Mouse (Mus musculus): ENCODE measurements at regions not wholly inside any gene's neighbourhood (a gene's known extent, or its start where the extent isn't known, plus 50 kb on each side); places are given as distances from the start of the nearest gene placed in this dataset.

GRCm38 (mm10) chr12:13150751-13151150 lies 98.3 kb downstream of the Ddx1 start:
- Histone ChIP-seq H3K79me2 (ENCODE audit: control insufficient read depth, insufficient read depth) (no peaks in the 10 kb centered on the region), H3ac (ENCODE audit: control insufficient read depth, insufficient read length) (no peak overlapping the region), H3K36me3 (ENCODE audit: control insufficient read depth, insufficient read depth) (no peaks in the 10 kb centered on the region), H3K4me2 (ENCODE audit: low read depth) (no peak overlapping the region), H3K4me3 (no peak overlapping the region), H3K27me3 (ENCODE audit: control insufficient read depth, insufficient read depth, insufficient read length) (no peaks in the 10 kb centered on the region)
- TF ChIP-seq REST (IDR thresholded peaks at IDR 0.05; ENCODE audit: insufficient read depth, insufficient read length) (no peak), TCF3 (IDR thresholded peaks at IDR 0.05; ENCODE audit: insufficient read length, low read depth) (no peak), POLR2AphosphoS2 (IDR thresholded peaks at IDR 0.05; ENCODE audit: insufficient read length, low read depth) (no peak), MYOD1 (IDR thresholded peaks at IDR 0.05; ENCODE audit: control insufficient read depth in 1 of 3, insufficient read length in 2 of 3, low read depth in 2 of 3) (no peak), MYOG (IDR thresholded peaks at IDR 0.05; ENCODE audit: control insufficient read depth in 1 of 3, insufficient read depth in 1 of 3, insufficient read length in 2 of 3, low read depth in 2 of 3) (no peak), MAX (IDR thresholded peaks at IDR 0.05; ENCODE audit: low read depth) (no peak), USF1 (IDR thresholded peaks at IDR 0.05; ENCODE audit: low read depth) (no peak), TCF12 (IDR thresholded peaks at IDR 0.05; ENCODE audit: insufficient read depth, poor library complexity, severe bottlenecking) (no peak), SRF (IDR thresholded peaks at IDR 0.05; ENCODE audit: control insufficient read depth, insufficient read length, low read depth) (no peak)

GRCm38 (mm10) chr12:13147251-13147650 lies 101.8 kb downstream of the Ddx1 start:
- H3ac ChIP-seq (ENCODE audit: control insufficient read depth, insufficient read length), result no peak overlapping the region
- H3K79me2 ChIP-seq (ENCODE audit: control insufficient read depth, insufficient read depth), result no peaks in the 10 kb centered on the region
- no peak overlapping the region for H3K4me2 ChIP-seq (ENCODE audit: low read depth)
- H3K27me3 ChIP-seq (ENCODE audit: control insufficient read depth, insufficient read depth, insufficient read length), result no peaks in the 10 kb centered on the region
- H3K36me3 ChIP-seq (ENCODE audit: control insufficient read depth, insufficient read depth), result no peaks in the 10 kb centered on the region
- H3K4me3 ChIP-seq, result no peak overlapping the region
- TF ChIP-seq SRF (IDR thresholded peaks at IDR 0.05; ENCODE audit: control insufficient read depth, insufficient read length, low read depth), result no peak
- no peak for TF ChIP-seq TCF12 (IDR thresholded peaks at IDR 0.05; ENCODE audit: insufficient read depth, poor library complexity, severe bottlenecking)
- no peak for TF ChIP-seq CEBPB (IDR thresholded peaks at IDR 0.05; ENCODE audit: insufficient read depth, poor library complexity, severe bottlenecking)
- TF ChIP-seq E2F4 (IDR thresholded peaks at IDR 0.05; ENCODE audit: insufficient read depth), result no peak
- TF ChIP-seq MAX (IDR thresholded peaks at IDR 0.05; ENCODE audit: low read depth), result no peak

GRCm38 (mm10) chr12:13145186-13146115 lies 103.6 kb downstream of the Ddx1 start:
- Histone ChIP-seq H3K4me3 (no peak overlapping the region), H3K36me3 (ENCODE audit: control insufficient read depth, insufficient read depth) (no peaks in the 10 kb centered on the region), H3K79me2 (ENCODE audit: control insufficient read depth, insufficient read depth) (no peaks in the 10 kb centered on the region), H3K27me3 (ENCODE audit: control insufficient read depth, insufficient read depth, insufficient read length) (no peaks in the 10 kb centered on the region), H3ac (ENCODE audit: control insufficient read depth, insufficient read length) (no peak overlapping the region), H3K4me2 (ENCODE audit: low read depth) (no peak overlapping the region)
- TF ChIP-seq CEBPB (IDR thresholded peaks at IDR 0.05; ENCODE audit: insufficient read depth, poor library complexity, severe bottlenecking), result no peak
- no peak for TF ChIP-seq SRF (IDR thresholded peaks at IDR 0.05; ENCODE audit: control insufficient read depth, insufficient read length, low read depth)
- TF ChIP-seq POLR2AphosphoS2 (IDR thresholded peaks at IDR 0.05; ENCODE audit: insufficient read length, low read depth), result no peak
- no peak for TF ChIP-seq MYOG (IDR thresholded peaks at IDR 0.05; ENCODE audit: control insufficient read depth in 1 of 3, insufficient read depth in 1 of 3, insufficient read length in 2 of 3, low read depth in 2 of 3)
- no peak for TF ChIP-seq MYOD1 (IDR thresholded peaks at IDR 0.05; ENCODE audit: control insufficient read depth in 1 of 3, insufficient read length in 2 of 3, low read depth in 2 of 3)
- no peak for TF ChIP-seq REST (IDR thresholded peaks at IDR 0.05; ENCODE audit: insufficient read depth, insufficient read length)
- no peak for TF ChIP-seq TCF12 (IDR thresholded peaks at IDR 0.05; ENCODE audit: insufficient read depth, poor library complexity, severe bottlenecking)
- TF ChIP-seq MAX (IDR thresholded peaks at IDR 0.05; ENCODE audit: low read depth), result no peak
- TF ChIP-seq POLR2A (IDR thresholded peaks at IDR 0.05; ENCODE audit: insufficient read length, low read depth), result no peak
- TF ChIP-seq E2F4 (IDR thresholded peaks at IDR 0.05; ENCODE audit: insufficient read depth), result no peak
- no peak for TF ChIP-seq TCF3 (IDR thresholded peaks at IDR 0.05; ENCODE audit: insufficient read length, low read depth)
- no peak for TF ChIP-seq USF1 (IDR thresholded peaks at IDR 0.05; ENCODE audit: low read depth)

- Histone ChIP-seq H3ac (ENCODE audit: control insufficient read depth, insufficient read length) (no peak overlapping the region), H3K79me2 (ENCODE audit: control insufficient read depth, insufficient read depth) (no peaks in the 10 kb centered on the region), H3K36me3 (ENCODE audit: control insufficient read depth, insufficient read depth) (no peaks in the 10 kb centered on the region), H3K4me2 (ENCODE audit: low read depth) (no peak overlapping the region), H3K27me3 (ENCODE audit: control insufficient read depth, insufficient read depth, insufficient read length) (no peaks in the 10 kb centered on the region), H3K4me3 (no peak overlapping the region)
- TF ChIP-seq SRF (IDR thresholded peaks at IDR 0.05; ENCODE audit: control insufficient read depth, insufficient read length, low read depth) (no peak), MYOD1 (IDR thresholded peaks at IDR 0.05; ENCODE audit: control insufficient read depth in 1 of 3, insufficient read length in 2 of 3, low read depth in 2 of 3) (no peak), POLR2AphosphoS2 (IDR thresholded peaks at IDR 0.05; ENCODE audit: insufficient read length, low read depth) (no peak), POLR2A (IDR thresholded peaks at IDR 0.05; ENCODE audit: insufficient read length, low read depth) (no peak), USF1 (IDR thresholded peaks at IDR 0.05; ENCODE audit: low read depth) (no peak), TCF3 (IDR thresholded peaks at IDR 0.05; ENCODE audit: insufficient read length, low read depth) (no peak), MAX (IDR thresholded peaks at IDR 0.05; ENCODE audit: low read depth) (no peak), REST (IDR thresholded peaks at IDR 0.05; ENCODE audit: insufficient read depth, insufficient read length) (no peak)
These were observed 104.3 kb downstream of the Ddx1 start for GRCm38 (mm10) chr12:13144739-13145138.

- Histone ChIP-seq H3K36me3 (ENCODE audit: control insufficient read depth, insufficient read depth) (no peaks in the 10 kb centered on the region), H3ac (ENCODE audit: control insufficient read depth, insufficient read length) (no peak overlapping the region), H3K4me2 (ENCODE audit: low read depth) (no peak overlapping the region), H3K27me3 (ENCODE audit: control insufficient read depth, insufficient read depth, insufficient read length) (no peaks in the 10 kb centered on the region), H3K79me2 (ENCODE audit: control insufficient read depth, insufficient read depth) (no peaks in the 10 kb centered on the region), H3K4me3 (no peak overlapping the region)
- TF ChIP-seq MYOD1 (IDR thresholded peaks at IDR 0.05; ENCODE audit: control insufficient read depth in 1 of 3, insufficient read length in 2 of 3, low read depth in 2 of 3), result no peak
- TF ChIP-seq TCF3 (IDR thresholded peaks at IDR 0.05; ENCODE audit: insufficient read length, low read depth), result no peak
- TF ChIP-seq TCF12 (IDR thresholded peaks at IDR 0.05; ENCODE audit: insufficient read depth, poor library complexity, severe bottlenecking), result no peak
- TF ChIP-seq MAX (IDR thresholded peaks at IDR 0.05; ENCODE audit: low read depth), result no peak
- TF ChIP-seq POLR2A (IDR thresholded peaks at IDR 0.05; ENCODE audit: insufficient read length, low read depth), result no peak
- TF ChIP-seq USF1 (IDR thresholded peaks at IDR 0.05; ENCODE audit: low read depth), result no peak
- no peak for TF ChIP-seq E2F4 (IDR thresholded peaks at IDR 0.05; ENCODE audit: insufficient read depth)
- no peak for TF ChIP-seq SRF (IDR thresholded peaks at IDR 0.05; ENCODE audit: control insufficient read depth, insufficient read length, low read depth)
- no peak for TF ChIP-seq REST (IDR thresholded peaks at IDR 0.05; ENCODE audit: insufficient read depth, insufficient read length)
- no peak for TF ChIP-seq POLR2AphosphoS2 (IDR thresholded peaks at IDR 0.05; ENCODE audit: insufficient read length, low read depth)
- TF ChIP-seq MYOG (IDR thresholded peaks at IDR 0.05; ENCODE audit: control insufficient read depth in 1 of 3, insufficient read depth in 1 of 3, insufficient read length in 2 of 3, low read depth in 2 of 3), result no peak
- TF ChIP-seq CEBPB (IDR thresholded peaks at IDR 0.05; ENCODE audit: insufficient read depth, poor library complexity, severe bottlenecking), result no peak
These were observed 108.4 kb downstream of the Ddx1 start for GRCm38 (mm10) chr12:13140636-13141035.
